Mouse (Mus musculus) megakaryocyte, embryonic 14.5 days (primary cell): ENCODE measurements around the gene Pfkfb3. TPM values are rescaled to one million over a fixed set of nuclear protein-coding genes. Genes with fewer than 3 reads are reported as not detected.

Experiments used
- H3K27me3 ChIP-seq: replicated peaks from 2 replicates; pipeline ENCODE3; 2012; ENCODE audit warnings: inconsistent platforms
- H3K36me3 ChIP-seq: replicated peaks from 2 replicates; pipeline ENCODE3; 2012; ENCODE audit warnings: low read length, inconsistent platforms, mixed read lengths
- H3K4me1 ChIP-seq: 2 replicates; pipeline ENCODE4 v1.6.1; 2012; ENCODE audit warnings: inconsistent platforms
- H3K4me3 ChIP-seq: replicated peaks from 2 replicates; pipeline ENCODE3; 2012; ENCODE audit warnings: moderate library complexity, mild to moderate bottlenecking, inconsistent platforms
- H3K9me3 ChIP-seq: 2 replicates; pipeline ENCODE4 v1.6.1; 2012; ENCODE audit warnings: inconsistent platforms
- FLI1 ChIP-seq: IDR thresholded peaks from 2 replicates; pipeline ENCODE4 v1.6.1; 2012; ENCODE audit warnings: low read length, inconsistent platforms, mixed read lengths
- GATA1 ChIP-seq: IDR thresholded peaks from 3 replicates; pipeline ENCODE4 v1.6.1; 2012; ENCODE audit warnings: mixed read lengths, low read length, inconsistent platforms, borderline replicate concordance
- polyA plus RNA-seq: library from polyadenylated mRNA; stranded (reverse); fragments of >175 nt; gene quantifications from 2 replicates; pipeline ENCODE4 v1.2.3, GENCODE M21; 2012; ENCODE audit warnings: low replicate concordance; ENCODE audit not compliant: insufficient read depth

Pfkfb3 gene
- polyA plus RNA-seq, 1 experiment = 5.8 TPM

DNA sequence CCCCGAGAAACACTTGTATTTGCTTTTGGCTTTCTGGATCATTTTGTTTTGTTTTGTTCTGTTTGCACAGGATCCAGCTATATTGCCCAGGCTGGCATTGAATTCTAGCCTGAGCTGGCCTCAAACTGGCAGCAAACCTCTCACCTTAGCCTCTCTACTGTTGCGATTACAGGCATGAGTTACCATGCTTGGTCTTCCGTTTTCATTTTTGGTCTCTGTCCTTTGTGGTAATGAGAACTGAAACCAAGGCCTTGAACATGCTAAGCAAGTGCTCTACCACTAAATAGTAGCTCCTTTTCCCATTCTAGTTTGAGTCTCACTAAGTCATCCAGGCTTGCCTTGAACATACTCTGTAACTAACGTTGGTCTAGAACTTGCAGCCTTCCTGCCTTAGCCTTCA lies 63.3 kb downstream of the Pfkfb3 start:
- Histone ChIP-seq H3K9me3 (no peaks in the 10 kb centered on the region), H3K4me3 (no peak overlapping the region), H3K27me3 (no peaks in the 10 kb centered on the region), H3K36me3 (peaks cover 99% of the 10 kb centered on the region), H3K4me1 (peaks cover 44% of the 10 kb centered on the region)
- no peak for TF ChIP-seq GATA1
- no peak for TF ChIP-seq FLI1

GRCm38 (mm10) chr2:11483226-11483625 lies 70.7 kb downstream of the Pfkfb3 start:
- Histone ChIP-seq H3K4me3 (no peak overlapping the region), H3K4me1 (peaks cover 26% of the 10 kb centered on the region), H3K27me3 (no peaks in the 10 kb centered on the region), H3K36me3 (peaks cover 100% of the 10 kb centered on the region), H3K9me3 (no peaks in the 10 kb centered on the region)
- TF ChIP-seq FLI1 (no peak), GATA1 (no peak)

DNA sequence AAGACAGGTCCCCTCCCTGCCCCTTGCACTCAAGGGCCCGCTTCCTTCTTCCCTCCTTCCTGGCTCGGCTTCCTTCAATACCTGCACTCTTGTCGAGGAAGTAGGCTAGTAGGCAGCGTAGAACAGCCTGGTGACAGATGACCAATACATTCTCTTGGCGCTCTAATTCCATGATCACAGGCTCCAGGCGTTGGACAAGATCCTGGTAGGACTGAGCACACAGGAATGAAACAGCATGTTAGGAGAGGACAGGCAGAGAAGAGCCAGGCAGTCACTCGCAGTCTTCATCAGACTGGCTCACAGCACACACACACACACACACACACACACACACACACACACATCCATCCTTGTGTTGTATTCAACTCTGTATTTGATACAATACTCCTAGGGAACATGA lies 71.5 kb downstream of the Pfkfb3 start:
- Histone ChIP-seq H3K36me3 (peaks cover 100% of the 10 kb centered on the region), H3K4me3 (no peak overlapping the region), H3K27me3 (no peaks in the 10 kb centered on the region), H3K9me3 (no peaks in the 10 kb centered on the region), H3K4me1 (peaks cover 26% of the 10 kb centered on the region)
- no peak for TF ChIP-seq GATA1
- no peak for TF ChIP-seq FLI1

DNA sequence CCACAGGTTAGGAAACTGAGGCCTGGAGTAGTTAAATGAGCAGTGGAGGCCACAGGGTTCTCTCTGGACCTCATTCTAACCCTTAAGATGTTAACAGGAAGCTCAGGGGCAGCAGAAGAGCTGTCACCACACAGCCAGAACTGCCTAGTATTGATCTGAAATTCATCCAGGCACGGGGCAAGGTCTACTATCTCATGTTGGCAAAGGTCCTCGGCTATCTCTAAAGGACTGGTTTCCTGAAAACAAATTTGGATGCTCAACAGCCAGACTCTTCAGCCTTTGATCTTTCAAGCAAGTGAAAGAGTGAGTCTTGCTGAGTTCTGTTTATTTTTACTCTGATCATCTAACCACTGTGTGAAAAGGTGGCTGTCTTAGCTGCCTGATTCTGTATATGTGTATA lies 74.9 kb downstream of the Pfkfb3 start:
- no peak overlapping the region for H3K4me3 ChIP-seq
- H3K4me1 ChIP-seq = peaks cover 28% of the 10 kb centered on the region
- H3K27me3 ChIP-seq = no peaks in the 10 kb centered on the region
- no peak for TF ChIP-seq FLI1
- TF ChIP-seq GATA1 = no peak
- H3K36me3 ChIP-seq = peaks cover 100% of the 10 kb centered on the region
- no peaks in the 10 kb centered on the region for H3K9me3 ChIP-seq

DNA sequence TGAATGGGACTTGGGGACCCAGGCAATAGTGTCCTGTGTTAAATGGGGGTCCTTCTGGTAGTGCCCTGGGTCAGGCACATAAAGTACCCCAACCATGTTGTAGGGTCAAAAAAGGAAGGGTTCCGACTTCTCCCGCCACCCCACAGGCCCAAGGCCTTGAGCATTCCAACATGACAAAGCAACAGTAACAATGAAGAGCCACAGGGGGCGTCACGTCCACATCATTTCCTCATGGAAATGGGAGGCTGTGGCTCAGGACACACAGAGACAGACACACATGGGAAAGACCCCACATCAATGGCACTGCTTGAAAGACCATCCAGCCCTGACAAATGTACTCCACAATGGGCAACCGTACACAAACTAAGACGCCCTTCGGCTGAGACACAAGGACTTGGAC lies 78.6 kb downstream of the Pfkfb3 start:
- Histone ChIP-seq H3K27me3 (no peaks in the 10 kb centered on the region), H3K9me3 (no peaks in the 10 kb centered on the region), H3K4me3 (no peak overlapping the region), H3K36me3 (peaks cover 100% of the 10 kb centered on the region), H3K4me1 (peaks cover 25% of the 10 kb centered on the region)
- TF ChIP-seq GATA1 = no peak
- no peak for TF ChIP-seq FLI1

GRCm38 (mm10) chr2:11464661-11465099 lies 89.2 kb downstream of the Pfkfb3 start:
- no peaks in the 10 kb centered on the region for H3K9me3 ChIP-seq
- peaks cover 9% of the 10 kb centered on the region for H3K36me3 ChIP-seq
- H3K4me1 ChIP-seq = 0 out of 2 replicates have a peak, but pooled peaks cover 3% of the 10 kb centered on the region
- peaks cover 3% of the 10 kb centered on the region for H3K27me3 ChIP-seq
- TF ChIP-seq FLI1 (no peak), GATA1 (no peak)
- H3K4me3 ChIP-seq = no peak overlapping the region

GRCm38 (mm10) chr2:11460976-11461375 lies 92.9 kb downstream of the Pfkfb3 start:
- H3K36me3 ChIP-seq = no peaks in the 10 kb centered on the region
- TF ChIP-seq GATA1 (no peak), FLI1 (no peak)
- H3K9me3 ChIP-seq = no peaks in the 10 kb centered on the region
- H3K4me1 ChIP-seq = peaks cover 13% of the 10 kb centered on the region
- H3K27me3 ChIP-seq = peaks cover 5% of the 10 kb centered on the region
- no peak overlapping the region for H3K4me3 ChIP-seq

DNA sequence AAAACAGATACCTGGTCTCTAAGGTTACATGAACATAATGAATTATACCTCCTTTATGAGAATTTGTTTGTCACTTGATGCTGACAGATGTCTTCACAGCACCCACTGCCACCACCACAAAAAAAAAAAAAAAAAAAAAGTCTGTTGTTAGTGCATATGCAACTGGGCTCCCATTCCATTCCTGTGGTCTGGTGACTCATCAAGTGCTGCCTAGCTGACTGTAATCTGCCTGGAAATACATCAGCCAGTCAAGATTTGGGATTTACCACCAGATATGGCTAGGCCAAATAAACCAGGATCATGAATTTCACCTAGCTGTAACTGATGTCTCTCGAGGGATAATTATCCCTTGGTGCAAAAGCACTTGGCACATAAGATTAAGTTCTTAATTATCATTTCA lies 95.4 kb downstream of the Pfkfb3 start:
- no peaks in the 10 kb centered on the region for H3K36me3 ChIP-seq
- peaks cover 5% of the 10 kb centered on the region for H3K27me3 ChIP-seq
- TF ChIP-seq GATA1 (no peak), FLI1 (no peak)
- H3K4me1 ChIP-seq = peaks cover 16% of the 10 kb centered on the region
- no peak overlapping the region for H3K4me3 ChIP-seq
- no peaks in the 10 kb centered on the region for H3K9me3 ChIP-seq

- TF ChIP-seq GATA1 (no peak), FLI1 (no peak)
- H3K4me3 ChIP-seq = no peak overlapping the region
- H3K36me3 ChIP-seq = no peaks in the 10 kb centered on the region
- peaks cover 18% of the 10 kb centered on the region for H3K4me1 ChIP-seq
- peaks cover 1% of the 10 kb centered on the region; the same call in 1 of the 2 replicates for H3K9me3 ChIP-seq
- peaks cover 5% of the 10 kb centered on the region for H3K27me3 ChIP-seq
These were observed 96.0 kb downstream of the Pfkfb3 start for GRCm38 (mm10) chr2:11457904-11458303.

DNA sequence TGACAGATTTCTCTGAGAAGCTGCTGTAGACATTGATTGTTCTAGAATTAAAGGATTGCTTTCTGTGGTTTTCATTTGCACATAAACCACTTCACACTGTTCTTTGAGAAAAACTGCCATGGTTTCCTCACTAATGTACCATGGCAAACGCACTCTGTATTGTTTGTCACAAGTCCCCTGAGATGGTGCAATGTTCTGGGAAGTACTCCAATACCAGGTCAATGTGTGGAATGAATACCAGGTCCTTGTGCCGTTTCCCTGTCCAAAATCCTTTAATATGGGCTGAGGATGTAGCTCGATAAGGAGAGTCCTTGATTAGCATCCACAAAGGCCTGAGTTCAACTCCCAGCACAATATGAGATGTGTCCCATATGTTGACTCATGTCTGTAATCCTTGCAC lies 105.2 kb downstream of the Pfkfb3 start:
- H3K9me3 ChIP-seq = peaks cover 2% of the 10 kb centered on the region; the same call in 1 of the 2 replicates
- H3K27me3 ChIP-seq = peaks cover 5% of the 10 kb centered on the region
- peaks cover 19% of the 10 kb centered on the region for H3K4me1 ChIP-seq
- H3K4me3 ChIP-seq = no peak overlapping the region
- no peaks in the 10 kb centered on the region for H3K36me3 ChIP-seq
- no peak for TF ChIP-seq GATA1
- TF ChIP-seq FLI1 = no peak

- H3K36me3 ChIP-seq = no peaks in the 10 kb centered on the region
- peaks cover under 1% of the 10 kb centered on the region; the same call in 1 of the 2 replicates for H3K9me3 ChIP-seq
- TF ChIP-seq GATA1 (no peak), FLI1 (no peak)
- H3K4me1 ChIP-seq = peaks cover 14% of the 10 kb centered on the region
- peaks cover 5% of the 10 kb centered on the region for H3K27me3 ChIP-seq
- no peak overlapping the region for H3K4me3 ChIP-seq
These were observed 106.0 kb downstream of the Pfkfb3 start for GRCm38 (mm10) chr2:11447865-11448264.
